Mouse (Mus musculus) myocyte (in vitro differentiated cells): Measurements from ENCODE around the gene Arpc5l.

Source experiments
- POLR2A ChIP-seq: IDR thresholded peaks from one replicate; pipeline ENCODE4 v1.6.1; 2011; ENCODE audit warnings: low read depth, mild to moderate bottlenecking, control low read depth, moderate library complexity; ENCODE audit not compliant: insufficient read length
- POLR2AphosphoS2 ChIP-seq: IDR thresholded peaks from one replicate; pipeline ENCODE4 v1.6.1; 2011; ENCODE audit warnings: low read depth, control low read depth; ENCODE audit not compliant: insufficient read length

DNA sequence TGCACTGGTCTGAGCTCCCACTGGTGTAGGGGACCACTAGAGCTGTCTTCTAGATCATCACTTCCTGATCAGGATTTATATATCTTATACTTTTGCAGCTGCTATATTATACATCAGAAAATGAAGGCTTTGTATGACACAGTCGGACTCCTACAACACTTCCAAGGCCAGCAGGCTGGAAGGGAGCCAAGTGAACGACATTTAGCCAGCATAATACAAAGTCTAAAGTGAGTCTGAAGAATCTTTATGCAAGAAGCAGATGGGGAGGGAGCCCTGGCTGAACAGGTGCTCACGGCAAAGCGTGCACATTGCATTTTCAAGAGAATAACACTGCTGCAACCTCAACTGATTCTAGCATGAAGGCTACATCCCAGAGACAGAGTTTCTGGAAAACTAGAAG, 12.7 kb upstream of the Arpc5l start:
- TF ChIP-seq POLR2A (no peak), POLR2AphosphoS2 (no peak)
